In genomic region chr1:72599146-72600101, GRCm38 (mm10) we compare ENCODE assay signal across 9 mouse cellular contexts. TPM values are rescaled to one million over a fixed set of nuclear protein-coding genes. Genes with fewer than 3 reads are reported as not detected.
A peak's percentile ranks its signal among the peaks of the same experiment; 100 is the strongest.
DNase-seq lines count a peak whose midpoint lies in the region; ATAC-seq and TF ChIP-seq lines count a peak whose summit lies in the region.
"Had no signal": no experiment of that assay in that cellular context is flagged by ENCODE, and none has a peak within 500 bp of the region (broad histone marks: within the 10 kb centered on the region; RNA-seq: fewer than 3 reads in every experiment).

No protein-coding gene starts in this region.

- no peak for TF ChIP-seq POLR2A in heart, adult 2 months (IDR thresholded peaks at IDR 0.05; ENCODE audit: insufficient read depth, low read depth, low read length)

- ATAC-seq in hindbrain, embryonic 16.5 days = 0 out of 2 replicates have a peak, but pooled peaks have one; percentile 31
- no peak for ATAC-seq in hindbrain, embryonic 13.5 days (ENCODE audit: low FRiP score)
- peak; percentile 53; the same call in 1 of the 2 replicates for ATAC-seq in kidney, postnatal 0 days (replicated peaks; ENCODE audit: low FRiP score, low read depth)
- ATAC-seq in hindbrain, embryonic 14.5 days (ENCODE audit: low FRiP score) = no peak

- no peaks in the 10 kb centered on the region for H3K27me3 ChIP-seq in hindbrain, embryonic 16.5 days (replicated peaks; ENCODE audit: control insufficient read depth, insufficient read depth, low read length)
- no peaks in the 10 kb centered on the region for H3K27me3 ChIP-seq in hindbrain, embryonic 13.5 days
- no peaks in the 10 kb centered on the region for H3K27me3 ChIP-seq in heart, adult 2 months (ENCODE audit: control insufficient read depth, insufficient read depth, low read length)
- H3K27me3 ChIP-seq in kidney, postnatal 0 days (ENCODE audit: insufficient read depth, low read length) = no peaks in the 10 kb centered on the region
- no peaks in the 10 kb centered on the region for H3K27me3 ChIP-seq in hindbrain, embryonic 14.5 days (ENCODE audit: control insufficient read depth, insufficient read depth, low read length)
- H3K27me3 ChIP-seq: neural tube, embryonic 12.5 days had no signal

- H3K36me3 ChIP-seq in hindbrain, embryonic 16.5 days (ENCODE audit: control insufficient read depth, insufficient read depth, low read length) = peaks cover 20% of the 10 kb centered on the region
- peaks cover 85% of the 10 kb centered on the region for H3K36me3 ChIP-seq in hindbrain, embryonic 13.5 days
- H3K36me3 ChIP-seq in heart, adult 2 months (ENCODE audit: control insufficient read depth, insufficient read depth, low read length) = no peaks in the 10 kb centered on the region
- peaks cover 37% of the 10 kb centered on the region for H3K36me3 ChIP-seq in kidney, postnatal 0 days (ENCODE audit: insufficient read depth, low read length)
- H3K36me3 ChIP-seq in hindbrain, embryonic 14.5 days (replicated peaks; ENCODE audit: control insufficient read depth, insufficient read depth) = peaks cover 91% of the 10 kb centered on the region

- no peak overlapping the region for H3K9ac ChIP-seq in hindbrain, embryonic 16.5 days (ENCODE audit: low read depth, low read length)
- no peak overlapping the region for H3K9ac ChIP-seq in hindbrain, embryonic 13.5 days
- no peak overlapping the region for H3K9ac ChIP-seq in heart, adult 2 months (ENCODE audit: low read depth, low read length)
- H3K9ac ChIP-seq in kidney, postnatal 0 days (ENCODE audit: low read depth, low read length) = no peak overlapping the region
- H3K9ac ChIP-seq in hindbrain, embryonic 14.5 days = no peak overlapping the region
- H3K9ac ChIP-seq: neural tube, embryonic 12.5 days had no signal

- H3K79me2 ChIP-seq in heart, adult 2 months (replicated peaks; ENCODE audit: control insufficient read depth, insufficient read depth, low read length) = no peaks in the 10 kb centered on the region

- H3K4me2 ChIP-seq in hindbrain, embryonic 16.5 days (ENCODE audit: low read length) = no peak overlapping the region
- H3K4me2 ChIP-seq in hindbrain, embryonic 13.5 days = no peak overlapping the region
- peak overlapping the region; percentile 28; the same call in 1 of the 2 replicates for H3K4me2 ChIP-seq in kidney, postnatal 0 days (ENCODE audit: low read length)
- no peak overlapping the region for H3K4me2 ChIP-seq in hindbrain, embryonic 14.5 days (replicated peaks)
- H3K4me2 ChIP-seq: neural tube, embryonic 12.5 days had no signal

- TF ChIP-seq CTCF in heart, adult 2 months (IDR thresholded peaks at IDR 0.05) = no peak
- no peak for TF ChIP-seq CTCF in kidney, postnatal 0 days (IDR thresholded peaks at IDR 0.05; ENCODE audit: low read depth)

- 65% methylated on average over 21 of the region's 21 CpGs for WGBS in hindbrain, embryonic 16.5 days
- 76% methylated on average over 21 of the region's 21 CpGs for WGBS in hindbrain, embryonic 13.5 days
- WGBS in heart, adult 2 months = 38% methylated on average over 21 of the region's 21 CpGs
- WGBS in kidney, postnatal 0 days = 33% methylated on average over 21 of the region's 21 CpGs
- 75% methylated on average over 21 of the region's 21 CpGs for WGBS in hindbrain, embryonic 14.5 days

- H3K9me3 ChIP-seq in hindbrain, embryonic 16.5 days (ENCODE audit: control insufficient read depth, low read length) = no peaks in the 10 kb centered on the region
- no peaks in the 10 kb centered on the region for H3K9me3 ChIP-seq in hindbrain, embryonic 13.5 days
- H3K9me3 ChIP-seq in kidney, postnatal 0 days (replicated peaks; ENCODE audit: low read length) = no peaks in the 10 kb centered on the region
- H3K9me3 ChIP-seq in hindbrain, embryonic 14.5 days (ENCODE audit: control insufficient read depth, low read length) = no peaks in the 10 kb centered on the region
- H3K9me3 ChIP-seq: neural tube, embryonic 12.5 days had no signal

- no peaks in the 10 kb centered on the region; the same call in 1 of the 2 replicates for H3K4me1 ChIP-seq in hindbrain, embryonic 16.5 days (ENCODE audit: control insufficient read depth, insufficient read depth, low read depth, low read length)
- H3K4me1 ChIP-seq in hindbrain, embryonic 13.5 days (replicated peaks) = peaks cover 6% of the 10 kb centered on the region; the same call in 1 of the 2 replicates
- H3K4me1 ChIP-seq in heart, adult 2 months (ENCODE audit: control insufficient read depth, insufficient read depth, low read length) = peaks cover 12% of the 10 kb centered on the region
- H3K4me1 ChIP-seq in kidney, postnatal 0 days (replicated peaks; ENCODE audit: insufficient read depth, low read length) = peaks cover 12% of the 10 kb centered on the region; the same call in 1 of the 2 replicates
- H3K4me1 ChIP-seq in hindbrain, embryonic 14.5 days (replicated peaks; ENCODE audit: control insufficient read depth, insufficient read depth, low read length) = peaks cover 4% of the 10 kb centered on the region; the same call in 1 of the 2 replicates
- H3K4me1 ChIP-seq: neural tube, embryonic 12.5 days had no signal

- no peak overlapping the region; the same call in 1 of the 2 replicates for H3K27ac ChIP-seq in hindbrain, embryonic 16.5 days (ENCODE audit: low read depth, low read length)
- H3K27ac ChIP-seq in hindbrain, embryonic 13.5 days = no peak overlapping the region
- peak overlapping the region; percentile 7; the same call in 1 of the 2 replicates for H3K27ac ChIP-seq in heart, adult 2 months
- H3K27ac ChIP-seq in kidney, postnatal 0 days = peak overlapping the region; percentile 70
- no peak overlapping the region for H3K27ac ChIP-seq in hindbrain, embryonic 14.5 days
- H3K27ac ChIP-seq: neural tube, embryonic 12.5 days had no signal

- intact Hi-C loops in heart, adult 2 months (cut with DNase I) = no loop called here

- DNase-seq in heart, adult 2 months = peak; percentile 52 to 54
- DNase-seq in kidney, postnatal 0 days (ENCODE audit: low spot score) = peak; percentile 54
- peak; percentile 67 for DNase-seq in ovary, postnatal 36 days (ENCODE audit: low spot score)
- no peak for DNase-seq in right cerebral cortex, adult 2 months (ENCODE audit: low spot score in 2 of 2)
- no peak for DNase-seq in urinary bladder, adult 18-20 months (ENCODE audit: low spot score in 2 of 2)
- no peak for DNase-seq in hindbrain, embryonic 14.5 days (ENCODE audit: low spot score)

- H3K4me3 ChIP-seq in hindbrain, embryonic 16.5 days (ENCODE audit: low read length) = no peak overlapping the region
- H3K4me3 ChIP-seq in hindbrain, embryonic 13.5 days = no peak overlapping the region
- no peak overlapping the region for H3K4me3 ChIP-seq in heart, adult 2 months
- H3K4me3 ChIP-seq in kidney, postnatal 0 days (replicated peaks; ENCODE audit: low read depth, low read length) = no peak overlapping the region
- no peak overlapping the region for H3K4me3 ChIP-seq in hindbrain, embryonic 14.5 days (replicated peaks; ENCODE audit: low read length)
- H3K4me3 ChIP-seq: neural tube, embryonic 12.5 days had no signal

- no peak for TF ChIP-seq EP300 in heart, adult 2 months (IDR thresholded peaks at IDR 0.05; ENCODE audit: insufficient read depth, low read depth, low read length)

RNA-seq across cellular contexts. Expression of gene Smarcal1, which starts 16.4 kb away (rescaled TPM):
- 26.2 and 27.8 TPM in 2 replicates for polyA plus RNA-seq in hindbrain, embryonic 16.5 days (2015; fragmentation: Nextera tagmentation; extraction: Ambion mirVana)
- 24.7 and 25.4 TPM in 2 replicates for polyA plus RNA-seq in hindbrain, embryonic 13.5 days (2015; fragmentation: Nextera tagmentation; extraction: Ambion mirVana)
- total RNA-seq in heart, adult 2 months (2021) = 10 to 100 TPM; 23.5 to 28.2 TPM
- 24.6 and 28.7 TPM in 2 replicates for polyA plus RNA-seq in heart, adult 2 months (2012; rRNA removed)
- 13.5 and 13.8 TPM in 2 replicates for polyA plus RNA-seq in kidney, postnatal 0 days (2015; fragmentation: Nextera tagmentation; extraction: Ambion mirVana)
- polyA plus RNA-seq in hindbrain, embryonic 14.5 days (2014; fragmentation: Nextera tagmentation; extraction: Ambion mirVana) = 27.2 and 35.2 TPM in 2 replicates

Comparison
In these comparisons a context has a peak if more than half of its experiments do, and no peak if none do; other contexts are left out.
1. ATAC-seq: peak in hindbrain, embryonic 16.5 days (single experiment) and kidney, postnatal 0 days (single experiment); none in hindbrain, embryonic 13.5 days (single experiment) and hindbrain, embryonic 14.5 days (single experiment).
2. H3K27ac ChIP-seq: peak in heart, adult 2 months (single experiment) and kidney, postnatal 0 days (single experiment); none in hindbrain, embryonic 16.5 days (single experiment), hindbrain, embryonic 13.5 days (single experiment) and hindbrain, embryonic 14.5 days (single experiment).
3. DNase-seq: peak in heart, adult 2 months (2 of 2), kidney, postnatal 0 days (single experiment) and ovary, postnatal 36 days (single experiment); none in right cerebral cortex, adult 2 months (0 of 2), urinary bladder, adult 18-20 months (0 of 2) and hindbrain, embryonic 14.5 days (single experiment).